Mouse (Mus musculus) right cerebral cortex, postnatal 14 days (tissue): ENCODE results near the gene Sacs.
"Not testable (repeated sequence)": the region's sequence is repeated elsewhere in the genome, so short reads cannot be mapped to it uniquely, and the experiment has no call there.

Experiments
- DNase-seq: peaks from one replicate; pipeline ENCODE4 v3.0.0; 2022

Gene Sacs

DNA sequence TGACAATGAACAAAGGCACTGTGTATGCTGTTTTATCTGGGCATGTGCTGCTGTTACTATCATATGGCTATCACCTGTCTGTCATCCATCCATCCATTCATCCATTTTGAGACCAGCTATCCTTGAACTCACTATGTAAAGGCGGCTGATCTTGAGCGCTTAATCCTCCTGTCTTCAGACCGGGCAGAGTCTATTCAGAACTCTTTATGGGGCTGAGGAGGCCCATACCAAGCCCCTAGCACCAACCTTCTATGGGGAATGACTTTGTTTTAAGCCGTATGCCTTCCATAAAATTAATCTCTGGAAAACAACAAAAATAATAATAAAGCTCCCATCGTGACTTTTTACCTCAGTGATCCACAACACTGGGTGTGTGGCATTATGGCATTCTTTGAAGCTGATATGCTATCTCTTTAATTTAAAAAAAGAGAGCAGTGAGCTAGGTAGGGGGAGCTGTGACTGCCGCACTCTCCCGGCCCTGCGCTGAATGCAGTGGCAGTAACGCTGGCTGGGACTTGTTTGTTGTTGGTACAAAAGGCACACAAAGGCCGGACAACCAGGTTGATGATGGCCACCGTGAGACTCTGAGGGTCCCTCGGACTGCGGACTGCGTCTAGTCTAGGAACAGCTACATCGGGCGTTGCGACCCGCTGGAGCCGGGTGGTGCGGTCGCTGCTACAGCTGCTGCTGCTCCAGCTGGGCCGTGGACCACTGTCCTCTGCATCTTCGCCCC lies at the start of gene Sacs:
Gene Sacs, plus strand, starts transcription at position 464 of the 733 bp plus-strand sequence.
- DNase-seq: peak; percentile 57

DNA sequence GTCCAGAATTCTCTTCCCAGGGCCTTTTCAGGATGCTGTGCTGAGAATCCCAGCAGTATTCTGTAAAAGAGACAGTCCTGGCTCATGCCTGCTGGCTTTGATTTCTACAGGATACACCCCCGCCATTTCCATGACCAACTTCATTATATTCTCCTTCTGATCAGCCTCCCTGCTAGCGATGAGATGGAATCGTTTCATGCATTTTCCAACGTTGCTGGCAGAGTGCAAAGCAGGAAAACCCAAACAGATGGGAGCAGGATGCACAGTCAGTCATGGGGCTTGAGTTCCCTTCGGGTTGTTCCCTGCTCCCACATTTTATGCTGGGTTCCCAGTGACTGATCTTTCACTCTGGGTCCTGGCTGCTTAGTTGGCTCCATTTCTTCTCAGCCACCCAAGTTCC lies 47.3 kb upstream of the Sacs start:
- no peak for DNase-seq

DNA sequence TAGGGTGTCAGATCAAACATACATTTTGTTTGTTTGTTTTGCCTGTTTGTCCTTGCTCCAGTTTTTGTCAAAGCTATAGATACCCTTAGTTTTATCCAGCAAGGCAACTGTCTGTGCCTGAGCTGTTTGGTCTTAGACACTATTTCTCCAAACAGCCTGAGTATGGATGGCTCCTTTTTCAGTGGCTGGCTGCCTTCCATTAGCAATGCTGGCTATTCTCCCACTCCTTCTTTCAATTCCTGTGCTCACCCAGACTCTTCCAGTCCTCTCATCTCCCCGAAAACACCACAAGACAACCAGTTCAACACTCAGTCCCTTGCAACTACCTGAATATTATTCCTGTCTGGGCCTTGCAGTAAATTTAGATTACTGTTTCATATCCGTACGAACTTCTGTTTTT lies 46.2 kb upstream of the Sacs start:
- peak; percentile 29 for DNase-seq

DNA sequence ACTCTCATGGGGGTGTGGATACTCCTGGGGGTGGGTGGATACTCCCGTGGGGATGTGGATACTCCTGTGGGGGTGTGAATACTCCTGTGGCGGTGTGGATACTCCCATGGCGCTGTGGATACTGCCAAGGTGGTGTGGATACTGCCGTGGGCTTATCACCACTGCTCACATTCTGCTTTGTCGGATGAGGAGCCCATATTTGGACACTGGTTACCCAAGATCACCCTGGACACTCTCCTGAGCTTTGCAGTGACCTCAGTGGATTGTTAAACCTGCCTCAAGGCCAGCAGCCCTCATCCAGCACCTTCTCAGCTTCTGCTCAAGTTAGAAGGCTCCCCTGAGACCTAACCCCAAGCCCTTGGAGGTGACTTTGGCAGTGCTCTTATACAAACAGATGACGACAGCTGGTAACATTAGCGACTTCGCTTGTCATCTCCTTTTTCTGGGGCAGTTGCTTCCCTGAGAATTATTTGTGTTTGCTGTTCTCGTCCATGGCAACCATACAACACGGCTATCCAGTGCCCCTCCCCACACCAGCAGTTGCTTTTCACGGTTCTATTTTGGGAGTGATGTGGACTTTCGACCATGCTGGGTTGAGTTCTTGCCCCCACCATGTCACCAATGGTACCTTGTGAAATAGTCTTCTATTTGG lies 40.2 kb upstream of the Sacs start:
- DNase-seq: no peak

DNA sequence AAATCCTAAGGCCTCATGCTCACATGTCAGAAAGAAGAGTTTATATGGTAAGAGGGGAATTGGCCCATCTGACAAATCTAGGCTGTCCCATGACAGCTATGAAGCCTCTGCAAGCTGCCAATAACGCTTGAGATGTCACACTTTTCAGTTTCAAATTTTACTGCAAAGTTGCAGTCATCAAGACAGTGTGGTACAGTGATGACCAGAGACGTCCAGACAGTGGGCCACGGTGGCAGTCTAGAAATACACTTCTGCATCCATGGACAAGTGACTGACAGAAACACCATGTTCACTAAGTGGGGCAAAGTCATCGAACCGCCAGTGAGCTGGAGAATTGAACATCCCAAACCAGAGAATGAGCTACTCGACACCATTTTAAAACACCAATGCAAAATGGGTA lies 37.5 kb upstream of the Sacs start:
- no peak for DNase-seq

DNA sequence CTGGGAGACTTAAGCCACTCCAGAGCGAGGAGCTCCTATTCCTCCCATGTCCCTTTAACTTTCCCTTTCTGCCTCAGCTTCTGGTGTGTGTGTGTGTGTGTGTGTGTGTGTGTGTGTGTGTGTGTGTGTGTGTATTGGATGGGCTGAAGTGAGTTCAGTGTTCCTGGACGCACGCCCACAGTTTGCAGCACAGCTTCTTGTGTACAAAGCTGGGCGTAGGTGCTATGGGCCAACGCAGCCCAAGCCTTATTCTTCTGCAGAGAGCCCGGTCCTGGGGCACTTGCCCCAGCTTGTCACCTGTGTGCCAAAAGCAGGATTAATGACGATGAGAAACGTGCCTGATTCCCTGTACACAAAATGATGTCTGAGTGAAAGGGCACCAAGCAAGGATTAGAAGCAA lies 31.9 kb upstream of the Sacs start:
- DNase-seq: no peak

DNA sequence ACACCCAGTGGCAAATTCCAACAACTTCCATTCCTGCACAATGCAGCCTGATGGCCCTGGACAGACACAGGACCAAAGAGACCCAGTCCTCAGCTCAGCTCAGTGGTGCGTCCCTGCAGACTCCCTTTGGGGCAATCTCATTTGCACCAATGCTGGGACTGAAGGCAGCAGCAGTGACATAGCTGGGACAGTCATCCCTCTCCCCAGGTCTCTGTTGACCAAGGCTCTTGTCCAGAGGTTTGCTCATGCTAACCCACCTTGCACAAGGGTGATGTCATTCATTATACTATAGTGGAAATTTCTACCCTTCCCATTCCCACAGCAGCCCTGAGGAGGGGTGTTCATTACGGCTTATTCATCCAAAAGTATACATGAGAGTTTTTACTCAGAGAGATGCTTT lies 29.6 kb upstream of the Sacs start:
- DNase-seq: no peak

DNA sequence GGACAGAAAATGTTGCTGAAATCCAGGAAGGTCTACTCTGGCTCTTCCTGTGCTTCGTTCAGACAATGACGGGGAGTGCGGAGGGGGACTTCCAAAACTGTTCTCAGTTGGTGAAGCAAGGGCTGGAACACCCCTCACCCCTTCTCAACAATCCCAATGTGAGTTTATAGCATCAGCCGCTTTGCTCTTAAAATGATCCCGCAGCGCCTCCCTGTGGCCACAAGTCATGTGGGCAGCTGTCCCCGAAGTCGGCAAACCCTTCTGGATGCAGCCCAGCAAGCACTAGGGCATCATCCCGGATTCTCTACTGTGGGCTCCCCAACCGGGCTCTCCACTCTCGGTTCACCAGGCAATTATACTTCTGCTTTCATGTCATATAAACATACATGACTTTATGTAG lies 25.9 kb upstream of the Sacs start:
- peak; percentile 92 for DNase-seq

DNA sequence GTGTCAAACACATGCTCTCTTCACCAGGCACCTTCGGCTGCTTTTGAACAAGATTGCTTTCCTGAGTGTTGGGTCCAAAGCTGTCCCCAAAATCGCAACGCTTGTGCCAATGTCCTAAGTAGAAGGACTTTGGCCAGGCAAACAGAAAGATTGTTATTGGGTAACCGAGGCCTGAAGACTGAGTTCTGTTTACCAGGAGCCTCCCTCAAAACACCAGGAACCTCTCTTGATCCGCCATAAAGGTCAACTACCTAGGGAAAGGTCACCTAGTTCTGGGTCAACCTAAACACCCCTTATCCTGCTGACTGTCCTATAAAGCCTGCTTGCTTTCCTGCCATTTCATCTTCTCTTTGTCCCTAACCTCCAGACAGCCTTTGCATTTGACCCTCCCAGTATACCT lies 13.5 kb upstream of the Sacs start:
- no peak for DNase-seq

DNA sequence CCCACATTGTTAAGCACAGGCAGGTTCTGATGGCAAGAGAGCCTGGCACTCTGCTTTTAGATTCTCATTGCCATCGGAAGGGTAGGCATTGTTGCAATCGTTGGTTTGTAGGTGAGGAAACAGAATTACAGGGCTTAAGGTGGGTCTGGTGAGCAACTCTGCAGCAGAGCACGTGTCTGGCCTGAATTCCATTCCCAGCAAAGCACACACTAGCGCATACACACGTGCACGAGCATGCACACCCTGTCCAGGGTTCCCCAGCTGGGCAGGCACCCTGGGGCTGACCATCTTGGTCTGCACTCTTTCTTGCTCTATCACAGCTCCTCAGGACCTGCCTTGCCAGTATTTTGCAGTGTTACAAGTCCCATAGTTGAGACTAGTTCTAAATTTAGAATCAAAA lies 13.1 kb upstream of the Sacs start:
- DNase-seq: no peak

DNA sequence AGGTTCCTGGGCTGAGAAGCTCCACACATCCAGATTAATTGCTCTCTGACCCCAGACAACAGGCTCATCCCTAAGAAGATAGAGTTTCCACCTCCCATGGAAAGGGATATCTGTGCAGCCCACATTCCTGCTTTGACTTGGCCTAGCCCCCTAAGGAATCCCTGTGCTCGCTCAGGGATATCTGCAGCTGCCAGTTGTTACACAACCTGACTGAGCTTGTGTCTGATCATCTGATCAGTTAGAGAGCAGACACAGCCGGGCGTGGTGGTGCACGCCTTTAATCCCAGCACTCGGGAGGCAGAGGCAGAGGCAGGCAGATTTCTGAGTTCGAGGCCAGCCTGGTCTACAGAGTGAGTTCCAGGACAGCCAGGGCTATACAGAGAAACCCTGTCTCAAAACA lies 10.9 kb upstream of the Sacs start:
- DNase-seq: not testable (repeated sequence)

DNA sequence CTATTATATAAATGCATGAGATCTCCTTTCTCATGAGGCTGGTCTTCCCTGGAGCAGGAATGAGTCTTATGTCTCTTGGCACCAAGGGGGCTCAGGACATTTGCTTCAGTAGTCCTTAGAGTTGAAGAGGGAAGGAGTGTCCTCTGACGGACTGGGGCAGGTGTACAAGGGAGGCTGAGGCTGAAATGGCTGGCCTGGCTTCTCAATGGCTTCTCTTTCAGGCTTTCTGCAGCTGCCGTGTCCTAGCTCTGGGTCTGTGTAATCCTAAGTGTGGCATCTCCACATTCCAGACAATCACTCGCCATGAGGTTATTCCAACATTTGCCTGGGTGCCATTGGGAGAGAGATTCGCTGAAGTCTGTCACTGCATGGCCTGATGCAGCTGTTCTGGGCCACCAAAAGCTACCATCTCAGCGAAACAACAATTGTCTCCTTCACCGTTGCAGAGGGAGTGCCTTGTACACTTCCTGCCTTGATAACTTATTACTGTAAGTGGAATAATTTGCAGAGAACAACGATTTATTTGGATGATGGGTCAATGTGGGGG lies 9.2 kb upstream of the Sacs start:
- DNase-seq: no peak

DNA sequence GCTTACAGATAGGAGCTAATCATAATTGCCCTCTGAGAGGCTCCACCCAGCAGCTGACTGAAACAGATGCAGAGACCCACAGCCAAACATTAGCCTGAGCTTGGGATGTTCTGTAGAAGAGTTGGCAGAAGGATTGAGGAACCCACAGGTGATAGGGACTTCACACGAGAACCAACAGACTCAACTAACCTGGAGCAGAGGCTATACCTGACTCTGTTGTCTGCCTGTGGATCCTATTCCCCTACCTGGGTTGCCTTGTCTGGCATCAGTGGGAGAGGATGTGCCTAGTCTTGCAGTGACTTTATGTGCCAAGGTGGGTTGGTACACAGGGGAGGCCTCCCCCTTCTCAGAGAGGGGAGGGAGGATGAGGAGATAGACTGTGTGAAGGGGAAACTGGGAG lies 5.7 kb upstream of the Sacs start:
- DNase-seq: no peak

DNA sequence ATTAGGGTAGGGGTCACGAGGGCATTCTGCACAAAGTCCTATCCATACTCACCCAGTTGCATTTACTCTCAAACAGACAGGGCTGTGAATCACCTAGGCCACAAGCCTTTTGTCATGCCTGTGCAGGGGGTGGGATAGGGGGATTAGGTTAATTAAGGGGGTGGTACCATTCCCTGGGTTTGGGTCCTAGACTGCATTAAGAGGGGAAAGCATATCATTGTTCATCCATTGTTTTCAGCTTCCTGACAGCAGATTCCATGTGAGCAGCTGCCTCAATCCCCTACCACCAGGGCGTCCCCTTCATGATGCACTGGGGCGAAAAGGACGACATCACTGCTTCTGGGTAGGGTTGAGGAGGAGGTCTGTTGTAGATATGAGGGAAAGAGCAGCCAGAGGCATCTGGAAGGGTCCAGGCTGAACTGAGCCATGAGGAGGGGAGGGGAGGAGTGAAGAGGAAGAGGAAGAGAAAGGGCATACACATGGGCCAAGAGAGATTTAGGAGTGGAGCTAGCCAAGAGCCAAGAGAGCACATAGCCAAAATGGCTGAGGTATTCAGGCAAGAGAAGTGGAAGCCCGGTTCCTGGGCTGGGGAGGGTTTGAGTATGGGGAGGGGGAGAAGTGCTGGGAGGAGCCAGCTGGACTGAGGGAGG lies 3.8 kb upstream of the Sacs start:
- DNase-seq: no peak

DNA sequence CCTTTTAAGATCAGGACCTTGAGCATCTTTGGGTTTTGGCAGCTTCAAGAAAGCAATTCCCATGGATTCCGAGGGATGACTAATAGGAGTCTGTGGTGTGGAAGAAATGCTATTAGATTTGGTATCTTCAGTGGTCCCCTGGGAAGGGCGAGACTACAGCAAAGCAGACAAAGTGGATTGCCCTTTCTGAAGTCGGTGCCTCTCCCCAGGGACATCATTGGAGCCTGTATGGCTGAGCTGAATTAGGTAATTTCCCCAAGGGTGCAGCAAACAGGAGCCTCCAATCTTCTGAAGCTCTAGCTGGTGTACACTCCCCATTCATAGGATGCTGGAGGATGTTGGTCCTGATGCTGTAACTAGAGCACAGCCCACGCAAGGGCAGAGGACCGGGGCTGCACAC lies 847 bp upstream of the Sacs start:
- DNase-seq: no peak

DNA sequence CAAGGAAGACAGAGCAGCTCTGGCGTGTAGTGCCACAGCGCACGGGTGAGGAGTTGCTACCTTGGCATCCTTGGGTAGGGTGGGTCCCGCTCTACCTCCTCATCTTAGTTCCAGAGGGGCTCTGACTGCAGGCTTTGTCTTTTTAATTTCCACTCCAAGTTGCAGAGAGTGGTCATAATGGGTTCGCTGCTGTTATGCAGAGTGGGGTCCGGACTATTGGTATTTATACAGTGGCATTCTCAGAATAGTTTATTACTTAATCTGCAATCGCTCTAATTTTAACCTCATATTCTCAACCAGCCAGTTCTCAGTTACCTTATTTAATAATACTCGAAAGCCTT lies 440 bp downstream of the Sacs start:
- DNase-seq: no peak

DNA sequence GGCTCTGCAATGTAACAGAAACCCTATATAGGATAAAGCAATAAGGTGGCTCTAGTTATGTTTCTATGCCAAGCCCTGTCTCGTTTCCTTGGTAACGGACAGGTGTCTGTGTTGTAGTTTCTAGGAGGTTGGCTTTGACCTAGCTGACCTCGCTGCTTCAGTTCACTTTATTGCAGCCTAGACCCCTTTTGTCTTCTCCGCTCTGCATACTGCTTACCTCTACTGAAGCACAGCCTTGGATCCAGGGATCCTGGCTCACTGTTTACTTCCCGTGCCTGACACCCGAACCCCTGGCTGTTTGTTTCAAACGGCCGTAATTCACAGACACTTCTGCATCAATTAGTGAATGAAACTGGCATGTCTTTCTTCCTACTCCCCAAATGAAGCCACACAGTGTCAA lies 5.1 kb downstream of the Sacs start:
- DNase-seq: no peak

DNA sequence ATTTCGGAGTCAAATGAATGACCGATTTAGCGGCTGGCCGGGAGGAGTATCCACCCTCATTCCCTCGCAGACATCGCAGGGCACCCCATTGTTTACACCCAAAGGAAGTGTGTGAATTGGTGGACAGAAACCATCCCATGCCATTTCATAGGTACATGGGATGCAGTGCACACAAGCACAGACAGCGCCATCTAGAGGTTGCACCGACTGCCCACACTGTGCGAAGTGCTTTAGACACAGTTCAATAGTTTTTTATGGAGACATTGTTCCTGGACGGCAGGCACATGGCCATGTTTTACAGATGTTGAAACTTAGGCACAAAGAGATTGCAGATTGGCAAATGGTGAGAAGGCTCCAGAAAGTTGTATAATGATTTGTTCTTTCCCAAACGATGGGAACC lies 5.6 kb downstream of the Sacs start:
- DNase-seq: peak; percentile 20

DNA sequence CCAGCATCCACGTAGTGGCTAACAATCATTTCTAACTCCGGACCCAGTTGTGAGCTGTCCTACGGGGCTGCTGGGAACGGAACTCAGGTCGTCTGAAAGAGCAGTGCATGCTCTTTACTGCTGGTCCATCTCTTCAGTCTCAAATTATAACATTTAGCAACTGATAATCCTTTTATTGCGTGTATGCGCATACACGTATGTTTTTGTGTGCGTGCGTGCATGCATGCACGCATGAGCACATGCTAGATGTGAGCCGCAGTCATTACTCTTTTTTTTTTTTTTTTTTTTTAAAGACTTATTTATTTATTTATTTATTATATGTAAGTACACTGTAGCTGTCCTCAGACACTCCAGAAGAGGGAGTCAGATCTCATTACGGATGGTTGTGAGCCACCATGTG lies 12.2 kb downstream of the Sacs start:
- not testable (repeated sequence) for DNase-seq

DNA sequence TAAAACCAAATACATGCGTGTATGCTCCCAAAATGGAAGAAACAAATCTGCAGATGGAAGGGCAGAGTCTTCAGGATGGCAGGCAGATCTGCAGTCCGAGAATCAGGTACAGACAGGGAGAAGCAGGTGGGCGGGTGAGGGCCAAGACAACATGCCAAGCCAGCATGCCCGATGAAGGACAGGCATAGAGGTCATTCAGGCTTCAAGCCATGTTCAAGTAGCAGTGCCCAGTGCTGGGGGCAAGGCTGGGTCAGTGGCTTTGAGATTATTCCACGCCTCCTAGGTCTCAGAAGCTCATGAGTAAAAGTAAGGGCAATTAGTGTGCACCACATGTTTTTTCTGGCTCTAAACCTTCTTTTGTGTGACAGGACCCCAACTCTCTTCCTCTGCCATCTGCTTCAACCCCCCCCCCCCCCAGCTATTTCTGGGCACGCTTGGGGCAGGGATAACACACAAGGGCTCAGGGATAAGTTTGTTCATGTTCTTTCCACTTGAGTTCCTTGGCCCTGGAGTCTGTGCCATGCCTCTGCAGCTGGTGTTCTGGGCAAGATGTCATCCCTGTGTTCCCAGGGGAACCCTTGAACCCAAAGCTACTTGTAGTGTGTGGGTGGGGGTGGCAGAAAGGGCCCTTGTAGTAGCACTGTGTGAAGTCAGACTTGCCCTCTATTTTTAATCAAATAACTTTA lies 16.8 kb downstream of the Sacs start:
- DNase-seq: no peak

DNA sequence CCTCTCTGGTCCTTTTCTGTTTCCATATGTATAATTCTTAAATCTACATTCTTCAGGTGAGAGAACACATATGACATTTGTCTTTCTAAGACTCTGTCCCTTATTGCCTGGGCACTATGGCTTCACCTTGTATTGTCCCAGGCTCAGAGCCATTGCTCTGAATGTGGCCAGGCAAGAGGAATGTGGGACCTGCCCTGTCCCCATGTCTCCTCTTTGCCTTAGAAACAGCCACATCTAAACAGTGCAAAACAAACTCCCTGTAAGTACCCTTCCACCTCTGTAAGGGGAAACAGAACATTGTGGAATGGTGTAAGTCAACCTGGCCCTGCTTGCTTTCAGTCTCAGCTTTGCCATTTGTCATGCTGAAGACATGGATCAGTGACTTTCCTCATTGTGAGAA lies 17.4 kb downstream of the Sacs start:
- no peak for DNase-seq

DNA sequence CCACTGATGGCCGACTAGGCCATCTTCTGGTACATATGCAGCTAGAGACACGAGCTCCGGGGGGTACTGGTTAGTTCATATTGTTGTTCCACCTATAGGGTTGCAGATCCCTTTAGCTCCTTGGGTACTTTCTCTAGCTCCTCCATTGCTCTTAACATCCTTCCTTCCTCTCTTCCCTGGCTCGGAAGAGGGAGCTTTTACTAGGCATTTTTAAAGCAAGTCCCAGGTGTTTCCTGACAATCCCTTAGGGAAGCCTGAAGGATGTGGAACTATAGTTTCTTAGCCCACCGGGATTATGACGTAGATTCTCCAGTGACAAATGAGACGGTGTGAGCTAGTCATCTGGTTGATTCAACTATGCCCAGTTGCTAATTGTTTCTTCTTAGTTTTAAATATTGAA lies 19.2 kb downstream of the Sacs start:
- not testable (repeated sequence) for DNase-seq

DNA sequence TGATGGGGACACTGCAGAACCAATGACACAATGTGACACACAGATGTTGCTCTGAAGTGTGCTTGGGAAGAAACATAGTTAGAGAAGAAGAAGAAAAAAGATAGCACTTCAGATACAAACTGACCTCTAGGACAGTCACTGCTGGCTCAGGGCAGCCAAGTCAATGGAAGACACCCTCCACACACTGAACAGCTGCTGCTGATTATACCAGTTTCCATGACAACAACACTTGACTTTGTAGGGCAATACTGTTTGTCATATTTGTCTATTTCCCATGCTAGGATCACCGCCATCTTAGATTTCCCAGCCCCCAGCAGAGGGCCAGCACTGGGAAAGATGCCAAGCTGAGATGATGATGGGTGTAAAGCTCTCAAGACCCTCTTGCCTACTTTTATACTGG lies 22.7 kb downstream of the Sacs start:
- DNase-seq: no peak
